Comparison of ENCODE assay signal across 9 mouse cellular contexts in the genomic region with DNA sequence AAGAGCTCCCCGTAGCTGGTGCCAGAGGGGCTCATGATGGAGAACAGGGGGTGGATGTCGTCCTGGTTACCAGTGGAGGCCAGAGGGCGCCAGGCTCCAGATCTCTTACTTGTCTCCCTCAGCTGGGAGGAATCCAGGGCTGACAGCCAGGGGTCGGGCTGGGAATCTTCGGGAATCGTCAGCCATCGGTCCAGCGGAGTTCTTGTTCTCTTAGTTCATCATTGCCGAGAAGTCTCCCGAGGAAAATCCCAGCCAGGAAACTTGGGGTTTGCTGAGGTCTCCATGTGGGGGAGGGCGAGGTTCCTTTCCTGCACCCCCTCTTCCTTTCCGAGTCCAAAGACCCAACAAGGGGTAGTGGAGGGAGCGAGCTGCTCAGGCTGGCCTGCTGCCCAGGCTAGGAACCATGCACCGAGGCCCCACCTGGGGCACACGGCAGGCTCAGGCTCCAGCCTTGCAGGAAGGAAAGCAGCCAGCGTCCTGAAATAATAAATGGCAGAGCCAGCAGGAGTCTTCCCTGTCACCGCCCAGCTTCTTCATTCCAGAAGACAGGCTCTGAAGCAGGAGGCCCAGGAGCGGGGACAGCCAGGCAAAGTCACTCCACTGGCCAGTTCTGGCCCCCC. TPM values are rescaled to one million over a fixed set of nuclear protein-coding genes. Genes with fewer than 3 reads are reported as not detected.
A peak's percentile ranks its signal among the peaks of the same experiment; 100 is the strongest.
DNase-seq lines count a peak whose midpoint lies in the region.
"Had no signal": no experiment of that assay in that cellular context is flagged by ENCODE, and none has a peak within 500 bp of the region (broad histone marks: within the 10 kb centered on the region; RNA-seq: fewer than 3 reads in every experiment).

No protein-coding gene starts in this region.

- peak; percentile 66 for DNase-seq in adrenal gland, postnatal 10 days
- no peak for DNase-seq in adrenal gland, postnatal 4 days (ENCODE audit: low spot score in 2 of 2)
- peak; percentile 47 for DNase-seq in embryonic facial prominence, embryonic 10.5 days (ENCODE audit: low spot score)
- DNase-seq in heart, embryonic 10.5 days (ENCODE audit: low spot score): no peak
- DNase-seq in kidney, adult 8-10 months: peak; percentile 51
- peak; percentile 49 for DNase-seq in mesoderm, embryonic 11.5 days (ENCODE audit: low read depth, low spot score)
- peak; percentile 80 for DNase-seq in testis, postnatal 10 days (ENCODE audit: low spot score)
- DNase-seq in frontal cortex, postnatal 10 days (ENCODE audit: low spot score in 2 of 2): no peak

- H3K27me3 ChIP-seq in embryonic facial prominence, embryonic 10.5 days (replicated peaks; ENCODE audit: low read depth, poor library complexity, severe bottlenecking): peaks cover 37% of the 10 kb centered on the region
- peaks cover 40% of the 10 kb centered on the region for H3K27me3 ChIP-seq in heart, embryonic 10.5 days (ENCODE audit: insufficient read depth, poor library complexity, severe bottlenecking)

- H3K4me1 ChIP-seq in embryonic facial prominence, embryonic 10.5 days: peaks cover 53% of the 10 kb centered on the region
- H3K4me1 ChIP-seq in heart, embryonic 10.5 days: peaks cover 38% of the 10 kb centered on the region

- H3K9me3 ChIP-seq in embryonic facial prominence, embryonic 10.5 days: no peaks in the 10 kb centered on the region
- H3K9me3 ChIP-seq in heart, embryonic 10.5 days: no peaks in the 10 kb centered on the region

- WGBS in embryonic facial prominence, embryonic 10.5 days: 11% methylated on average over 18 of the region's 18 CpGs
- WGBS in heart, embryonic 10.5 days: 11% methylated on average over 18 of the region's 18 CpGs

- H3K4me3 ChIP-seq in embryonic facial prominence, embryonic 10.5 days: 0 out of 2 replicates have a peak overlapping the region, but pooled peaks have one; percentile 25
- peak overlapping the region; percentile 38 for H3K4me3 ChIP-seq in heart, embryonic 10.5 days
- H3K4me3 ChIP-seq: myocyte had no signal

- H3K27ac ChIP-seq in embryonic facial prominence, embryonic 10.5 days (replicated peaks): peak overlapping the region; percentile 48
- peak overlapping the region; percentile 74 for H3K27ac ChIP-seq in heart, embryonic 10.5 days

- 0 out of 2 replicates have a peak, but pooled peaks cover 4% of the 10 kb centered on the region for H3K36me3 ChIP-seq in embryonic facial prominence, embryonic 10.5 days (replicated peaks)
- no peaks in the 10 kb centered on the region for H3K36me3 ChIP-seq in heart, embryonic 10.5 days

RNA-seq across cellular contexts. Expression of a gene that starts 12.5 kb away (rescaled TPM):
- 1 to 10 TPM; 5.0 to 7.9 TPM for total RNA-seq in adrenal gland, postnatal 10 days (2021)
- total RNA-seq in adrenal gland, postnatal 4 days (2021): 1 to 10 TPM; 6.0 to 6.1 TPM
- 4.2 and 5.3 TPM in 2 replicates for polyA plus RNA-seq in embryonic facial prominence, embryonic 10.5 days (2016; fragmentation: Nextera tagmentation; extraction: Ambion mirVana)
- polyA plus RNA-seq in heart, embryonic 10.5 days (2016; fragmentation: Nextera tagmentation; extraction: Ambion mirVana): 3.4 and 3.7 TPM in 2 replicates

RNA-seq across cellular contexts. Expression of a gene that starts 28.8 kb away (rescaled TPM):
- 10 to 100 TPM; 15.1 to 22.7 TPM for total RNA-seq in adrenal gland, postnatal 10 days (2021)
- total RNA-seq in adrenal gland, postnatal 4 days (2021): 10 to 100 TPM; 10.6 to 13.1 TPM
- 0.83 and 0.97 TPM in 2 replicates for polyA plus RNA-seq in embryonic facial prominence, embryonic 10.5 days (2016; fragmentation: Nextera tagmentation; extraction: Ambion mirVana)
- polyA plus RNA-seq in heart, embryonic 10.5 days (2016; fragmentation: Nextera tagmentation; extraction: Ambion mirVana): 35.6 and 47.2 TPM in 2 replicates

RNA-seq across cellular contexts. Expression of a gene that starts 46.5 kb away (rescaled TPM):
- 10 to 100 TPM in 1 of 2 experiments, 1 to 10 TPM in 1; 7.9 to 14.8 TPM for total RNA-seq in adrenal gland, postnatal 10 days (2021)
- total RNA-seq in adrenal gland, postnatal 4 days (2021): 10 to 100 TPM; 15.0 to 23.0 TPM
- 6.2 TPM in 2 replicates for polyA plus RNA-seq in embryonic facial prominence, embryonic 10.5 days (2016; fragmentation: Nextera tagmentation; extraction: Ambion mirVana)
- polyA plus RNA-seq in heart, embryonic 10.5 days (2016; fragmentation: Nextera tagmentation; extraction: Ambion mirVana): 6.3 and 6.6 TPM in 2 replicates

Comparison
In these comparisons a context has a peak if more than half of its experiments do, and no peak if none do; other contexts are left out.
1. DNase-seq: peak in adrenal gland, postnatal 10 days (single experiment), embryonic facial prominence, embryonic 10.5 days (single experiment), kidney, adult 8-10 months (2 of 2), mesoderm, embryonic 11.5 days (single experiment) and testis, postnatal 10 days (single experiment); none in adrenal gland, postnatal 4 days (0 of 2), heart, embryonic 10.5 days (single experiment) and frontal cortex, postnatal 10 days (0 of 2).